Mouse (Mus musculus): Measurements from ENCODE around the gene Peli1. TPM values are rescaled to one million over a fixed set of nuclear protein-coding genes. Genes with fewer than 3 reads are reported as not detected.
A peak's percentile ranks its signal among the peaks of the same experiment; 100 is the strongest.
"Not testable (repeated sequence)": the region's sequence is repeated elsewhere in the genome, so short reads cannot be mapped to it uniquely, and the experiment has no call there.

Gene Peli1
- total RNA-seq, 4 experiments from 2014 or later = 11.5 to 13.2 (median 12.2) TPM

GRCm38 (mm10) chr11:21150316-21150715 lies 59.2 kb downstream of the Peli1 start:
- DNase-seq (ENCODE audit: low spot score) = no peak

GRCm38 (mm10) chr11:21151672-21152071 lies 60.6 kb downstream of the Peli1 start:
- DNase-seq (ENCODE audit: low spot score) = no peak

GRCm38 (mm10) chr11:21153111-21153510 lies 62.0 kb downstream of the Peli1 start:
- DNase-seq (ENCODE audit: low spot score) = no peak

- DNase-seq (ENCODE audit: low spot score) = no peak
Measured at GRCm38 (mm10) chr11:21157595-21157994, 66.5 kb downstream of the Peli1 start.

- no peak for DNase-seq (ENCODE audit: low spot score)
Measured at GRCm38 (mm10) chr11:21162093-21162492, 71.0 kb downstream of the Peli1 start.

- no peak for DNase-seq (ENCODE audit: low spot score)
Measured at GRCm38 (mm10) chr11:21163143-21163542, 72.1 kb downstream of the Peli1 start.

- no peak for DNase-seq (ENCODE audit: low spot score)
Measured at GRCm38 (mm10) chr11:21163673-21164072, 72.6 kb downstream of the Peli1 start.

- DNase-seq (ENCODE audit: low spot score) = no peak
Measured at GRCm38 (mm10) chr11:21164312-21164993, 73.4 kb downstream of the Peli1 start.

GRCm38 (mm10) chr11:21164994-21165560 lies 74.0 kb downstream of the Peli1 start:
- no peak for DNase-seq (ENCODE audit: low spot score)

GRCm38 (mm10) chr11:21166495-21167096 lies 75.5 kb downstream of the Peli1 start:
- DNase-seq (ENCODE audit: low spot score) = no peak

- DNase-seq (ENCODE audit: low spot score) = no peak
Measured at GRCm38 (mm10) chr11:21168828-21169607, 77.9 kb downstream of the Peli1 start.

GRCm38 (mm10) chr11:21169608-21169860 lies 78.4 kb downstream of the Peli1 start:
- DNase-seq (ENCODE audit: low spot score) = not testable (repeated sequence)

- DNase-seq (ENCODE audit: low spot score) = no peak
Measured at GRCm38 (mm10) chr11:21172281-21172680, 81.2 kb downstream of the Peli1 start.

- no peak for DNase-seq (ENCODE audit: low spot score)
Measured at GRCm38 (mm10) chr11:21173926-21174325, 82.8 kb downstream of the Peli1 start.

GRCm38 (mm10) chr11:21174396-21174795 lies 83.3 kb downstream of the Peli1 start:
- DNase-seq (ENCODE audit: low spot score) = peak; percentile 53

- no peak for DNase-seq (ENCODE audit: low spot score)
Measured at GRCm38 (mm10) chr11:21175063-21175462, 84.0 kb downstream of the Peli1 start.

- no peak for DNase-seq (ENCODE audit: low spot score)
Measured at GRCm38 (mm10) chr11:21176491-21176890, 85.4 kb downstream of the Peli1 start.

- peak; percentile 49 for DNase-seq (ENCODE audit: low spot score)
Measured at GRCm38 (mm10) chr11:21178343-21178742, 87.3 kb downstream of the Peli1 start.

- no peak for DNase-seq (ENCODE audit: low spot score)
Measured at GRCm38 (mm10) chr11:21178998-21179645, 88.0 kb downstream of the Peli1 start.

GRCm38 (mm10) chr11:21179873-21180272 lies 88.8 kb downstream of the Peli1 start:
- DNase-seq (ENCODE audit: low spot score) = not testable (repeated sequence)

GRCm38 (mm10) chr11:21180650-21181049 lies 89.6 kb downstream of the Peli1 start:
- no peak for DNase-seq (ENCODE audit: low spot score)

GRCm38 (mm10) chr11:21181616-21182015 lies 90.5 kb downstream of the Peli1 start:
- no peak for DNase-seq (ENCODE audit: low spot score)

All from heart, adult 8-10 months (tissue).